Mouse (Mus musculus) heart, embryonic 16.5 days (tissue): Measurements from ENCODE around the gene Timm8a2. TPM values are rescaled to one million over a fixed set of nuclear protein-coding genes. Genes with fewer than 3 reads are reported as not detected.
"Not testable (repeated sequence)": the region's sequence is repeated elsewhere in the genome, so short reads cannot be mapped to it uniquely, and the experiment has no call there.

Source experiments
- ATAC-seq: fragments of 200-750 bp; cut with Nextera tagmentation; replicated peaks from 2 replicates; pipeline ENCODE4 v1.8.0; 2017; ENCODE audit warnings: moderate number of reproducible peaks; ENCODE audit not compliant: insufficient read depth, low FRiP score; ENCODE audit errors: extremely low read depth
- H3K27ac ChIP-seq: fragments of 300-500 bp; sonication (generic); 2 replicates; pipeline ENCODE4 v1.5.1; 2014; ENCODE audit warnings: mild to moderate bottlenecking, low read length, control low read depth, moderate library complexity
- H3K27me3 ChIP-seq: fragments of 300-500 bp; sonication (generic); 2 replicates; pipeline ENCODE4 v1.6.1; 2014; ENCODE audit warnings: low read length, mixed read lengths; ENCODE audit not compliant: control insufficient read depth, insufficient read depth
- H3K36me3 ChIP-seq: fragments of 300-500 bp; sonication (generic); 2 replicates; pipeline ENCODE4 v1.6.1; 2014; ENCODE audit not compliant: control insufficient read depth, insufficient read depth
- H3K4me1 ChIP-seq: fragments of 300-500 bp; sonication (generic); 2 replicates; pipeline ENCODE4 v1.6.1; 2014; ENCODE audit warnings: low read length, mixed read lengths; ENCODE audit not compliant: control insufficient read depth, insufficient read depth
- H3K4me2 ChIP-seq: fragments of 300-500 bp; sonication (generic); 2 replicates; pipeline ENCODE4 v1.6.1; 2014; ENCODE audit warnings: low read depth, mild to moderate bottlenecking, control low read depth, low read length
- H3K4me3 ChIP-seq: fragments of 300-500 bp; sonication (generic); 2 replicates; pipeline ENCODE4 v1.5.1; 2014; ENCODE audit warnings: mild to moderate bottlenecking, control low read depth, low read length
- H3K9ac ChIP-seq: fragments of 300-500 bp; sonication (generic); 2 replicates; pipeline ENCODE4 v1.6.1; 2014; ENCODE audit warnings: low read length, control low read depth
- H3K9me3 ChIP-seq: fragments of 300-500 bp; sonication (generic); replicated peaks from 2 replicates; pipeline ENCODE4 v1.6.1; 2016; ENCODE audit warnings: low read length; ENCODE audit not compliant: control insufficient read depth
- WGBS: fragments of 180-500 bp; shearing (Covaris S2); extraction: QIAGEN DNeasy Blood & Tissue Kit; methylation state at CpG from one replicate; pipeline ENCODE4 v1.1.7; 2014; 5-methylcytosine and 5-hydroxymethylcytosine counted together
- polyA plus RNA-seq: library from polyadenylated mRNA; unstranded; fragments of >200 nt; fragmentation: Nextera tagmentation; extraction: Ambion mirVana; gene quantifications from 2 replicates; pipeline ENCODE4 v1.2.1, GENCODE M21; 2015

Timm8a2 gene
- polyA plus RNA-seq, 1 experiment from 2014 or later: not detected

DNA sequence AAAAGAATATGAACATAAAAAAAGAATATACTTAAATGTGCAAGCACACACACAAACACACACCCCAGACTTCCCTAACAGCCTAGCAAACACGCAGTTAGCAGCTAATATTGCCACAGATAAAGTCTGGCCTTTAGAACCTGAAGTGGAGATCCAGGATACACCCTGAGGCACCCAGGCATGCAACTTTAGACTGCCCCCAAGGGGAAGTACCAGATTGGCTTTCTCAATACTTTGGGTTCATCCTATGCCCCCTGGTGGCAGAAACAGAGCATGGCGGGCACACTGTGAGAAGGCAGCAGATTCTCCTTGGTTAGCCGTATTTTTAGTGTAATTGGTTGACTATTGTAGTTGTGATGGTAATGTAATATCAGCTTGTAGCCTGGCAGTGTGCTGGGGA lies 26.2 kb downstream of the Timm8a2 start:
- H3K27ac ChIP-seq: no peak overlapping the region
- no peaks in the 10 kb centered on the region for H3K9me3 ChIP-seq
- no peak overlapping the region for H3K4me3 ChIP-seq
- H3K36me3 ChIP-seq: no peaks in the 10 kb centered on the region
- no peaks in the 10 kb centered on the region for H3K4me1 ChIP-seq
- 7% methylated on average over 3 of the region's 3 CpGs for WGBS
- H3K4me2 ChIP-seq: no peak overlapping the region
- H3K9ac ChIP-seq: no peak overlapping the region
- H3K27me3 ChIP-seq: peaks cover 16% of the 10 kb centered on the region
- no peak for ATAC-seq

GRCm38 (mm10) chr14:122061376-122061775 lies 26.9 kb downstream of the Timm8a2 start:
- Histone ChIP-seq H3K36me3 (no peaks in the 10 kb centered on the region), H3K9ac (no peak overlapping the region), H3K4me1 (no peaks in the 10 kb centered on the region), H3K9me3 (no peaks in the 10 kb centered on the region), H3K27me3 (peaks cover 21% of the 10 kb centered on the region), H3K4me3 (no peak overlapping the region), H3K4me2 (no peak overlapping the region), H3K27ac (no peak overlapping the region)
- 86% methylated on average over 6 of the region's 6 CpGs for WGBS
- ATAC-seq: no peak

DNA sequence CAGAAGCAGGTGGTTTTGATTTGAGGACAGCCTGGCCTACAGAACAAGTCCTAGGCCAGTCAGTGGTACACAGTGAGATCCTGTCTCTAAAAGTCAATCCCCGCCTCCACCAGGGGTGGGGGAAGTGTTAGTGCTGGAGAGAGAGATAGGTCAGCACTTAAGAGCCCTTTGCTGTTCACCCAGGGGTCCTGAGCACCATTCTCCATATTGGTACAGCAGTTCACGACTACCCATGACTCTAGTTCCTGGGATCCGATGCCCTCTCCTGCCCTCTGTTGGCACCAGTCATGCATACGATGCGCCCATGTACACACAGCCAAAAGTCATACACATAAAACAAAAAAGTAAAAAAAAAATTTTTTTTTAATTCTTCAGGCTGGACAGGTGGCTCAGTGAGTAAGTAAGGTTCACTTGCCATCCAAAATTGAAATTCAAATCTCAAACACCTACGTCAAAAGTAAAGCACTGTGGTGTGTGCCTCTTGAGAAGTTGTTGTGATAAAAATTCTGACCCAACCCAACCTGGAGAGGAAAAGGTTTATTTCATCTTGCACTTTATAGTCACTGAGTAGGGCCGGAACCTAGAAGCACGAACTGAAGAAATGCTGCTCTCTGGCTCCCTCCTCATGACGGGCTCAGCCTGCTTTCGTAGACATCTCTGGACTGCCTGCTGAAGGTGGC lies 28.1 kb downstream of the Timm8a2 start:
- Histone ChIP-seq H3K9me3 (no peaks in the 10 kb centered on the region), H3K27ac (no peak overlapping the region), H3K27me3 (peaks cover 27% of the 10 kb centered on the region), H3K4me1 (no peaks in the 10 kb centered on the region), H3K4me2 (no peak overlapping the region), H3K9ac (no peak overlapping the region), H3K4me3 (no peak overlapping the region), H3K36me3 (no peaks in the 10 kb centered on the region)
- WGBS: 80% methylated on average over 10 of the region's 10 CpGs
- ATAC-seq: no peak

- 67% methylated on average over 5 of the region's 5 CpGs for WGBS
- H3K27ac ChIP-seq: no peak overlapping the region; the same call in 1 of the 2 replicates
- H3K27me3 ChIP-seq: peaks cover 27% of the 10 kb centered on the region
- peaks cover 2% of the 10 kb centered on the region for H3K4me1 ChIP-seq
- ATAC-seq: no peak
- H3K9ac ChIP-seq: no peak overlapping the region
- H3K9me3 ChIP-seq: no peaks in the 10 kb centered on the region
- no peak overlapping the region for H3K4me3 ChIP-seq
- H3K4me2 ChIP-seq: no peak overlapping the region
- H3K36me3 ChIP-seq: no peaks in the 10 kb centered on the region
These were observed 29.1 kb downstream of the Timm8a2 start for GRCm38 (mm10) chr14:122063599-122063998.

DNA sequence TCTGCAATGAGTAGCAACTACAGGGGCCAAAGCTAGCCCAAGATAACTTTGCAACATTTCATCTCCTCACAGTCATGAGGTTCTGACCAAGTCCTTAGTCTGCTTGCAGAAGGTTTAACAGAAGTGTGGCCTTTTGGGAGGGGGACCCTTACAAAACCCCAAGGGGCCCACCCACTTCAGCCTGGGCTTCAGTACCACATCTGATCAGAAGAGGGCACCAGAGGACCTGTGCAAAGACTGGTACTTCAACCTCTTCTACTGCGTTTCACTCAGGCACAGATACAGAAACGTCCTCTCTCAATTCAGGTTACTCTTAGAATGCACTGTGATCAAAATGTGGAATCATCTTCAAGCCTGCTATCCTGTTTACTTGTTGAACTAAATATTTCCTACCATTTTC lies 30.0 kb downstream of the Timm8a2 start:
- peaks cover 27% of the 10 kb centered on the region for H3K27me3 ChIP-seq

DNA sequence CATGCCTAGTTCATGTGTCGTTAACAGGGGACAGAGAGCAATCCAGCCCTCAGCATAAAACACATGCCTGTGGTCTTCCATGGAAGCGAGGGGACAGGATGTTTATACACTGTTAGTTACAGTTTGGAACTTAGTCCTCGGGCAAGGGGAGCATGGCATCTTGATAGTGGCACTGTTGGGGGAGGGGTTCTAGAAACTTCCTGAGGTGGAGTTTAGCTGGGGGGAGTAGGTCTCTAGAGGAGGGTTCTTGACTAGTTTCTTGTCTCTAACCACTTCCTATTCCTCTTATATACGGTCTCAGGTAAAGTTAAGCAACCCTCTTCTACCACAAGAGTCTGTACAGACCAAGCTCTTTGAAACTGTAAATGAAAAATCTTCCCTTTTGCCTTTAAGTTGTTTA lies 31.8 kb downstream of the Timm8a2 start:
- no peaks in the 10 kb centered on the region for H3K36me3 ChIP-seq
- H3K27ac ChIP-seq: no peak overlapping the region
- no peak overlapping the region for H3K4me3 ChIP-seq
- no peak for ATAC-seq
- peaks cover 36% of the 10 kb centered on the region for H3K27me3 ChIP-seq
- 59% methylated on average over 4 of the region's 4 CpGs for WGBS
- no peak overlapping the region for H3K4me2 ChIP-seq
- H3K9ac ChIP-seq: no peak overlapping the region
- peaks cover 18% of the 10 kb centered on the region for H3K4me1 ChIP-seq
- H3K9me3 ChIP-seq: no peaks in the 10 kb centered on the region

More for the DNA sequence above, 30.0 kb downstream of the Timm8a2 start:
- H3K9ac ChIP-seq: no peak overlapping the region
- peaks cover 10% of the 10 kb centered on the region for H3K4me1 ChIP-seq
- WGBS: 1% methylated on average over 2 of the region's 2 CpGs
- no peak overlapping the region for H3K4me3 ChIP-seq
- no peak overlapping the region for H3K4me2 ChIP-seq
- H3K36me3 ChIP-seq: no peaks in the 10 kb centered on the region
- no peaks in the 10 kb centered on the region for H3K9me3 ChIP-seq
- no peak overlapping the region for H3K27ac ChIP-seq
- ATAC-seq: no peak

GRCm38 (mm10) chr14:122068036-122068435 lies 33.6 kb downstream of the Timm8a2 start:
- H3K4me3 ChIP-seq, H3K27ac ChIP-seq, H3K4me2 ChIP-seq, ATAC-seq, H3K9ac ChIP-seq, H3K9me3 ChIP-seq, H3K36me3 ChIP-seq: not testable (repeated sequence)
- Histone ChIP-seq H3K4me1 (peaks cover 18% of the 10 kb centered on the region), H3K27me3 (peaks cover 51% of the 10 kb centered on the region)
- WGBS: 70% methylated on average over 3 of the region's 3 CpGs

DNA sequence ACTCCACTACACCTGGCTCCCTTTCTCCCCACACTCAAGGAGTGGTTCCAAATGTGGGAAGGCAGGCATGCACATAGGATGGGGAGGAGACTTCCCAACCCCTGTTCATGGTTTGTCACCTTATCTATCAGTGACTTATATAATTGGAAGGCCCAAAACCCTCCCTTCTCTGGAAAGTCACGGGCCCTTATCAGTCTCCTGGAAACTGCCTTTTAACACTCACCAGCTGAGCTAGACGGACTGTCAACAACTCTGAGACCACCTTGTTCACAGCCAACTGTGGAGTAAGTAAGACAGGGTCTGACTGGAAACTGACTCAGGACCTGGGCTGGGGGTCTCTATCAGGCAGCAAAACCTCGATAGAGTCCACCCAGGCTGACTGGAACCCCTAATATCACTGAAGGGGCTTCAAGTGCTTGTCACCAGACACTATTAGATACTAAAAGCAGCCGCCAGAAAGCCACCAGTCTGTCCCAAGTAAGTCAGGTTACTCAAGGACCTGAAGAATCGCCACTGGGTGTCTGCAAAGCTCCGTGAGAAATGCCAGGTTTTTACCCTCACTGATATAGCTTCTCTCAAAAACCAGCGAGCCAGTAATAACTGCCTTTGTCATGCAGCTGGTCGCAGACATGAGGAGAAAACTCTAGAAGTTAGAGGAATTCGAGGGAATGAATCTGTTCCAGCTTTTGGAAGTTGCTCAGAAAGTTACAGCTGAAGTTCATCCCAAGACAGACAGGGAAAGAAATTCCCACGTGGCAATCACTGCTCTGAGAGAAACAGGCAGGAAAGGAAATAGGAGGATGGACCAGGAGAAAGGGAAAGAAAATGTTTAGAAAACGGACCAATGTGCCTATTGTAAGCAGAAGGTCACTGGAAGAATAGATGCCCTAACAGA lies 34.6 kb downstream of the Timm8a2 start:
- WGBS: 18% methylated on average over 11 of the region's 11 CpGs
- H3K4me3 ChIP-seq: no peak overlapping the region

GRCm38 (mm10) chr14:122069948-122070347 lies 35.5 kb downstream of the Timm8a2 start:
- Histone ChIP-seq H3K4me3 (no peak overlapping the region), H3K4me1 (peaks cover 18% of the 10 kb centered on the region), H3K9me3 (no peaks in the 10 kb centered on the region), H3K36me3 (no peaks in the 10 kb centered on the region), H3K4me2 (no peak overlapping the region), H3K9ac (no peak overlapping the region), H3K27me3 (peaks cover 47% of the 10 kb centered on the region), H3K27ac (no peak overlapping the region)
- WGBS: 68% methylated on average over 3 of the region's 3 CpGs
- no peak for ATAC-seq

More for the DNA sequence above, 34.6 kb downstream of the Timm8a2 start:
- ATAC-seq: peak; percentile 69
- Histone ChIP-seq H3K27ac (peak overlapping the region; percentile 38; the same call in 1 of the 2 replicates), H3K27me3 (peaks cover 50% of the 10 kb centered on the region), H3K9ac (no peak overlapping the region; the same call in 1 of the 2 replicates), H3K4me1 (peaks cover 18% of the 10 kb centered on the region), H3K36me3 (no peaks in the 10 kb centered on the region), H3K9me3 (no peaks in the 10 kb centered on the region), H3K4me2 (peak overlapping the region; percentile 37)
